Mouse (Mus musculus) embryonic facial prominence, embryonic 11.5 days (tissue): Measurements from ENCODE around the gene Pacs1. TPM values are rescaled to one million over a fixed set of nuclear protein-coding genes. Genes with fewer than 3 reads are reported as not detected.
"Not testable (repeated sequence)": the region's sequence is repeated elsewhere in the genome, so short reads cannot be mapped to it uniquely, and the experiment has no call there.

Source experiments
- ATAC-seq: fragments of 200-750 bp; cut with Nextera tagmentation; replicated peaks from 2 replicates; pipeline ENCODE4 v1.8.0; 2017; ENCODE audit warnings: low read depth; ENCODE audit not compliant: insufficient number of reproducible peaks, low FRiP score, low TSS enrichment
- DNase-seq: peaks from one replicate; pipeline ENCODE4 v3.0.0-alpha.2; 2015; ENCODE audit warnings: low spot score
- H3K27ac ChIP-seq: fragments of 300-500 bp; sonication (generic); replicated peaks from 2 replicates; pipeline ENCODE4 v1.5.1; 2014; ENCODE audit warnings: mild to moderate bottlenecking, low read depth, low read length, control low read depth
- H3K27me3 ChIP-seq: fragments of 300-500 bp; sonication (generic); 2 replicates; pipeline ENCODE4 v1.6.1; 2014; ENCODE audit warnings: mild to moderate bottlenecking, low read length, moderate library complexity, mixed read lengths; ENCODE audit not compliant: control insufficient read depth, insufficient read depth
- H3K36me3 ChIP-seq: fragments of 300-500 bp; sonication (generic); replicated peaks from 2 replicates; pipeline ENCODE4 v1.6.1; 2014; ENCODE audit warnings: low read depth, mild to moderate bottlenecking, low read length, moderate library complexity, mixed read lengths; ENCODE audit not compliant: control insufficient read depth, insufficient read depth
- H3K4me1 ChIP-seq: fragments of 300-500 bp; sonication (generic); 2 replicates; pipeline ENCODE4 v1.6.1; 2014; ENCODE audit warnings: low read length, mixed read lengths; ENCODE audit not compliant: control insufficient read depth, insufficient read depth
- H3K4me2 ChIP-seq: fragments of 300-500 bp; sonication (generic); 2 replicates; pipeline ENCODE4 v1.6.1; 2014; ENCODE audit warnings: low read depth, mild to moderate bottlenecking, control low read depth, low read length, moderate library complexity
- H3K4me3 ChIP-seq: fragments of 300-500 bp; sonication (generic); 2 replicates; pipeline ENCODE4 v1.5.1; 2014; ENCODE audit warnings: low read depth, low read length, control low read depth
- H3K9ac ChIP-seq: fragments of 300-500 bp; sonication (generic); replicated peaks from 2 replicates; pipeline ENCODE4 v1.6.1; 2014; ENCODE audit warnings: mild to moderate bottlenecking, control low read depth, low read length
- H3K9me3 ChIP-seq: fragments of 300-500 bp; sonication (generic); replicated peaks from 2 replicates; pipeline ENCODE4 v1.6.1; 2016; ENCODE audit warnings: mild to moderate bottlenecking, low read length, inconsistent platforms, mixed read lengths; ENCODE audit not compliant: control insufficient read depth
- WGBS: fragments of 180-500 bp; shearing (Covaris S2); extraction: QIAGEN DNeasy Blood & Tissue Kit; methylation state at CpG from one replicate; pipeline ENCODE4 v1.1.7; 2014; 5-methylcytosine and 5-hydroxymethylcytosine counted together
- polyA plus RNA-seq: library from polyadenylated mRNA; unstranded; fragments of >200 nt; fragmentation: Nextera tagmentation; extraction: Ambion mirVana; gene quantifications from 2 replicates; pipeline ENCODE4 v1.2.1, GENCODE M21; 2014

Gene Pacs1
- polyA plus RNA-seq, 1 experiment from 2014 or later = 24.4 TPM

GRCm38 (mm10) chr19:5257140-5257539, 15.8 kb downstream of the Pacs1 start:
- no peaks in the 10 kb centered on the region for H3K36me3 ChIP-seq
- no peak overlapping the region for H3K27ac ChIP-seq
- H3K9me3 ChIP-seq = no peaks in the 10 kb centered on the region
- H3K4me3 ChIP-seq = no peak overlapping the region
- no peak overlapping the region for H3K9ac ChIP-seq
- no peak overlapping the region for H3K4me2 ChIP-seq
- no peaks in the 10 kb centered on the region for H3K27me3 ChIP-seq
- ATAC-seq = no peak
- H3K4me1 ChIP-seq = no peaks in the 10 kb centered on the region
- peak; percentile 32 for DNase-seq
- WGBS = 40% methylated on average over 3 of the region's 3 CpGs

- DNase-seq, H3K36me3 ChIP-seq, H3K9ac ChIP-seq, H3K27me3 ChIP-seq, ATAC-seq, H3K9me3 ChIP-seq, H3K4me2 ChIP-seq, H3K4me3 ChIP-seq, H3K4me1 ChIP-seq, H3K27ac ChIP-seq: not testable (repeated sequence)
- WGBS = 96% methylated on average over 1 of the region's 1 CpGs
These were observed 35.9 kb downstream of the Pacs1 start for GRCm38 (mm10) chr19:5236981-5237380.

GRCm38 (mm10) chr19:5232696-5233095, 40.2 kb downstream of the Pacs1 start:
- Histone ChIP-seq H3K27ac (no peak overlapping the region), H3K27me3 (no peaks in the 10 kb centered on the region), H3K4me3 (no peak overlapping the region), H3K9ac (no peak overlapping the region), H3K4me1 (no peaks in the 10 kb centered on the region), H3K4me2 (no peak overlapping the region), H3K9me3 (no peaks in the 10 kb centered on the region), H3K36me3 (no peaks in the 10 kb centered on the region)
- ATAC-seq (no peak), DNase-seq (no peak)
- WGBS = 91% methylated on average over 4 of the region's 4 CpGs

GRCm38 (mm10) chr19:5230110-5230509, 42.8 kb downstream of the Pacs1 start:
- ATAC-seq = no peak
- no peak for DNase-seq
- H3K9me3 ChIP-seq = no peaks in the 10 kb centered on the region
- H3K4me3 ChIP-seq = no peak overlapping the region
- no peak overlapping the region for H3K4me2 ChIP-seq
- no peak overlapping the region for H3K27ac ChIP-seq
- WGBS = 78% methylated on average over 2 of the region's 2 CpGs
- no peak overlapping the region for H3K9ac ChIP-seq
- no peaks in the 10 kb centered on the region for H3K27me3 ChIP-seq
- H3K4me1 ChIP-seq = no peaks in the 10 kb centered on the region
- no peaks in the 10 kb centered on the region for H3K36me3 ChIP-seq

- H3K27me3 ChIP-seq = no peaks in the 10 kb centered on the region
- no peak overlapping the region for H3K4me2 ChIP-seq
- no peaks in the 10 kb centered on the region for H3K4me1 ChIP-seq
- no peak overlapping the region for H3K27ac ChIP-seq
- H3K4me3 ChIP-seq = no peak overlapping the region
- H3K9me3 ChIP-seq = no peaks in the 10 kb centered on the region
- H3K36me3 ChIP-seq = no peaks in the 10 kb centered on the region
- no peak for DNase-seq
- no peak overlapping the region for H3K9ac ChIP-seq
- WGBS = 58% methylated on average over 2 of the region's 2 CpGs
- ATAC-seq = no peak
These were observed 48.3 kb downstream of the Pacs1 start for GRCm38 (mm10) chr19:5224624-5225023.

- H3K9me3 ChIP-seq = no peaks in the 10 kb centered on the region
- no peak overlapping the region for H3K4me3 ChIP-seq
- H3K36me3 ChIP-seq = no peaks in the 10 kb centered on the region
- H3K9ac ChIP-seq = no peak overlapping the region
- no peak overlapping the region for H3K27ac ChIP-seq
- WGBS = 89% methylated on average over 4 of the region's 4 CpGs
- H3K27me3 ChIP-seq = no peaks in the 10 kb centered on the region
- DNase-seq (no peak), ATAC-seq (no peak)
- H3K4me1 ChIP-seq = no peaks in the 10 kb centered on the region
- no peak overlapping the region for H3K4me2 ChIP-seq
These were observed 48.8 kb downstream of the Pacs1 start for GRCm38 (mm10) chr19:5224077-5224476.

GRCm38 (mm10) chr19:5221926-5222325, 51.0 kb downstream of the Pacs1 start:
- no peak overlapping the region for H3K27ac ChIP-seq
- H3K4me3 ChIP-seq = no peak overlapping the region
- no peaks in the 10 kb centered on the region for H3K4me1 ChIP-seq
- no peak overlapping the region for H3K4me2 ChIP-seq
- 72% methylated on average over 2 of the region's 2 CpGs for WGBS
- no peaks in the 10 kb centered on the region for H3K36me3 ChIP-seq
- H3K27me3 ChIP-seq = no peaks in the 10 kb centered on the region
- no peaks in the 10 kb centered on the region for H3K9me3 ChIP-seq
- no peak for ATAC-seq
- no peak for DNase-seq
- no peak overlapping the region for H3K9ac ChIP-seq

- H3K4me1 ChIP-seq, H3K27ac ChIP-seq, ATAC-seq, H3K4me3 ChIP-seq, H3K27me3 ChIP-seq, H3K4me2 ChIP-seq, H3K36me3 ChIP-seq, H3K9ac ChIP-seq, H3K9me3 ChIP-seq, DNase-seq: not testable (repeated sequence)
- 21% methylated on average over 2 of the region's 2 CpGs for WGBS
These were observed 51.6 kb downstream of the Pacs1 start for GRCm38 (mm10) chr19:5221219-5221723.
